Mouse (Mus musculus) 3134 (cell line): ENCODE data around the gene Inpp5a.

Experiments
- DNase-seq: peaks from one replicate; pipeline ENCODE4 v3.0.0-alpha.2; 2011; ENCODE audit warnings: low spot score; ENCODE audit not compliant: insufficient read length; ENCODE audit errors: extremely low read depth

Inpp5a gene

GRCm38 (mm10) chr7:139439922-139440895, 51.3 kb downstream of the Inpp5a start:
- peak; percentile 29 for DNase-seq

- DNase-seq = peak; percentile 22
Measured at GRCm38 (mm10) chr7:139441022-139441421, 52.1 kb downstream of the Inpp5a start.

- DNase-seq = peak; percentile 27
Measured at GRCm38 (mm10) chr7:139441761-139442211, 52.9 kb downstream of the Inpp5a start.

GRCm38 (mm10) chr7:139445621-139446020, 56.7 kb downstream of the Inpp5a start:
- no peak for DNase-seq

DNA sequence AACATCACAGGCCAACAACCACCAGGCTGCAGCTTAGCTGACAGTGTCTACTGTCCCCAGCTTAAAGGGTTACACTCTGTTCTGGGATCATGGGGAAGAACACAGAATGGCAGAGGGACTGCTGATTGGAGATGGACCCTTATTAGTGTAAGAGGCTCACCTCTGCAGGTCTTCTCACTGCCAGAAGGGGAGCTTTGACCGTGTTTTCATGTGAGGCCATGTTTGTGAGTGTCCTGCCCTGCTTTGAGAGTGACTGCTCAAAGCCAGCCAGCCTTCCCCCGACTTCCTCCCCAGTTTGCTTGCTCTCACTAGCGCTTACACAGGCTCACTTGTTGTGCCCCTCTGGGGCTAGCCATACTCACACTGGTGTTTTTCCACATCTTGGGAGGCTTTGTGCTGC, 58.5 kb downstream of the Inpp5a start:
- DNase-seq = no peak

DNA sequence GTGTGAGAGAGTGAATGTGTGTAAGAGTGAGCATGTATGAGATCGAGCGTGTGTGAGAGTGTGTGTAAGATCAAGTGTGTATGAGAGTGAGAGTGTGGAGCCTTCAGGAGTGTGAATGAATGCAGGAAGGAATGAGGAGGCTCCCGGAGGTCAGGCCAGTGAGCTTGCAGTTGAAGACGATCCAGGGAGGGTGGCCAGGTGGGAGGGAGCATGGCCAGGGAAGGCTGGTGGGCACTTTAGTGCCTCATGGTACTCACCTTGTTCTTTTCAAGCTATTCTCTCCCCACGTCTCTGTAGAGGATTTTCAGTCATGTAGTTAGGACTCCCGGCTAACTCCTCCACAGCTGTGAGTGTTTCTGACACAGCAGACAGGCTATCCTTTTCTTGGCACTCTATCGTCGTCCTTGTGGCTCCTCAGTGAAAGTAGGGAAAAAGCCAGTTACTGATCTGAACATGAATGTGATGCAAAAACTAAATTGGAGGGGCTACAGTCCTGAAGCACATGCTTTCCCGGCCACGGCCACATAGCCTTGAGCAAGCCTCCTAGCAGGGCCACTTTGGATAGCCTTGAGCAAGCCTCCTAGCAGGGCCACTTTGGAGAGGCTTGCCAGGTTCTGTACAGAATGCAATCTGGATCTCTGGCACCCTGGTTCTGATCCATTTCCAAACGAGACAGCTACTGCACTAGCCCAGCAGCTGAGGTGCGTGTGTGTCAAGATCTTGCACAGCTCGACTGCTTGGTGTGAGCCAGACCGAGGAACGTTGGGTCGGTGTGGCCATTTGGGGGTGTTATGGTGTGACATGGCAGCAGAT, 61.5 kb downstream of the Inpp5a start:
- DNase-seq = no peak

- DNase-seq = no peak
Measured at GRCm38 (mm10) chr7:139451711-139452110, 62.8 kb downstream of the Inpp5a start.

- DNase-seq = no peak
Measured at GRCm38 (mm10) chr7:139452199-139452598, 63.3 kb downstream of the Inpp5a start.

DNA sequence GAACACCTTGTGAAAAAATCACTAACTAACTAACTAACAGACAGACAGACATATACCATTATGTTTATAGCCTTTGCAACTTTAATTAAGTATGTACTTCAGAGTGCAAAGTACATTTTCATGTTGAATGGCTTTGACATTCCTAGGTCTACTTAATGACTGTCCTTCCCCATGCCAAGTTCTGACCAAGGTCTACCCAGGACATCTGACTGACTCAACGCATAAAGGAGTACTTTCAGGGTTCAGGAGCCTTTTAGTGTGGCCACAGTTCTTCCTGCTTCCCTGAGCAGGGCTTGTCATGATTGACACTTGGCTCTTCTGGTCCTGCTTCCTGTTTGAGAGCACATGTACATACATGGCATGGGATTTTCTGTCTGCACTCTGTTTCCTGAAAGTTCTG, 64.3 kb downstream of the Inpp5a start:
- DNase-seq = no peak

DNA sequence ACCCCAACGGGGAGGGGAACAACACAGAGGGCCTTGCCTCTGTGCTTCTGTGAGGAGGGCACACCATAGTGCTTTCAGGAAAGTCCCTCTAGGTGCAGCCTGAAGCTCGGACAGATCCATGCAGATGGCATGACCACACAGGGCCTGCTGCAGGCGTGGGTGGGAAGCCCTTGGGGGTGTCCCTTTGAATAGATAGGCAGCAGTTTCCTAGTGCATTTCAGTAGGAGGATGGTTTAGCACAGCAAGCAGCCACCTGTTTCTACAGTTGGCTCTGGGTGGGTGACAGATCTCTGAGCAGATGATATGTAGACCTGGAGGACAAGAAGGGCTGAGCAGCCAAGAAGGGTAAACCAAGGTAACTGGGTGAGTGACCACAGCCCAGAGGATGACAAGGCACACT, 65.4 kb downstream of the Inpp5a start:
- no peak for DNase-seq

GRCm38 (mm10) chr7:139456759-139457158, 67.8 kb downstream of the Inpp5a start:
- no peak for DNase-seq

GRCm38 (mm10) chr7:139461344-139461743, 72.4 kb downstream of the Inpp5a start:
- peak; percentile 74 for DNase-seq

GRCm38 (mm10) chr7:139462142-139462541, 73.2 kb downstream of the Inpp5a start:
- DNase-seq = no peak

DNA sequence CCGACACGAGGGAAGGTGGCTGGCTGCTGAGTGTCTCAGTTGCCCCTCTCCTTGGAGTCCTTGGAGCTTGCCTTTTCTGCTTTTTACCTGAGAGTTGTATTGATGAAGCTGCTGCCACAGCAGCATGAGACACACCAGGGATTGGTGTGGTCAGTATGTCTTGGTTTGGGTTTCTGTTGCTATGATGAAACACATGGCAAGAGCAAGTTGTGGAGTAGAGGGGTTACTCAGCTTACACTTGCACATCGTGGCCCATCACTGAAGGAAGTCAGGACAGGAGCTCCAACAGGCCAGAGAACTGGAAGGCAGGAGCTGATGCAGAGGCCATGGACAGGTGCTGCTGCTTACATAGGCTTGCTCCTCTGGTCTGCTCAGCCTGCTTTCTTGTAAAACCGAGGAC, 76.6 kb downstream of the Inpp5a start:
- DNase-seq = no peak

DNA sequence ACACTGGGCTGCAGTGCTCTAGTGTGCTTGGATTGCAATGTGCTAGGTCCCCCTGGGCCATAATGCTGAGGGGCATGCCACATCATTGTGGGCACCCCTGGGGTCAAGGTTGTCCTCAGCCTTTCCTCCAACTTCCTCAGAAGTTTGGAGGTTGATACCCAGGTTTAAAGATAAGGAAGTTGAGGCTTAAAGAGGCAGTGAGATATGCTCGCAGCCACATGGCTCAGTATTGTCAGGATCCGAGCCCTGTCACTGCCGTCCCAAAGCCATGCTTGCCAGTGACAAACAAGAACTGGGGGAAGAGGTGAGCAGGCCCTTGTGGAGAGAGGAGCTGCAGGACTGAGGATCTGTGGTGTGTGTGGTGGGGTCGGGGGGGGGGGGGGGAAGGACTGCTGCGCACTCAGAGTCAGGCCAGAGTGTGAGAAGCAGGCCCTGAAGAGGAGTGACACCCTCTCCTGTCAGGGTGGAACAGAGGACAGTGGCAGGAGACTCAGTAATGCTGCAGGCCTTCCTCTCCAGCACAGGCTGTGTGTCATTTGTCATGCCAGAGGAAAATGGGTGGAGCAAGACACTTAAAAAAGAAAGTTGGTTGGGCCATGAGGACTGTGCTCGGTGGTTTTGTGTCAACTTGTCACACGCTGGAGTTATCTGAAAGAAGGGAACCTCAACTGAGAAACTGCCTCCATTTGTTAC, 77.7 kb downstream of the Inpp5a start:
- DNase-seq = peak; percentile 66

DNA sequence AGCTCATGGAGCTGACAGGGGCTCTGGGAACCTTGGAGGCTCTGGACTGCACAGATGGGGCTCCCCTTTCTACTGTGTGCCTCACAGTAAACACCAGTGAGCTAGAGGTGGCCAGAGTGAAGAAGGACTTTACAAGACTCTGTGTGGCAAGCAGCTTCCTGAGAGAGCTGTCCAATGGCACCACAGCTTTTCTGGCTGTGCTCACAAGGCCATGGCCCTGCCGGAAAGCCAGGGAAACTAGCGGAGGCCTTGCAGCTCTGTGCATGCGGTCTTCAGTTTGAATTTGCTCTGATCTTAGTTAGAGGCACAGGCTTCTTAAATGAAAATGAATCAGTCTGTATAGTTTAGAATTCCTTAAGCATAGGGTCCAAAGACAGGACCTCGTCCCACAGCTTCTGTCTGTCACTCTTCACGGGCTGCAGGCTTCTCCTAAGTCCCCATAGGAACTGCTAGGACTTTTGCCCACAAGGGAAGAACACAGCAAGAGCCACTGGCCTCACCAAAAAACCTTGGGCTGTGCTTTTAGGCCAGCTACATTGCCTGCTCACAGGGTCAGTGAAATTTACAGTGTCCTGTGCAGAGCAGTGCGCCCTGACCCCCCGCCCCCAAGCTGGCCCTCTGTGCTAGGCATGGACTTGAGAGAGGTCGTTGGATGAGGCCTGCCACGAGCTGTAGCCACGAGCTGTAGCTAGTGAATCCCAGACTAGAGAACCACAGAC, 78.4 kb downstream of the Inpp5a start:
- no peak for DNase-seq

- DNase-seq = peak; percentile 76
Measured at GRCm38 (mm10) chr7:139467896-139468279, 79.0 kb downstream of the Inpp5a start.

GRCm38 (mm10) chr7:139468440-139468839, 79.5 kb downstream of the Inpp5a start:
- peak; percentile 44 for DNase-seq

GRCm38 (mm10) chr7:139469457-139469856, 80.5 kb downstream of the Inpp5a start:
- no peak for DNase-seq

GRCm38 (mm10) chr7:139470481-139470880, 81.6 kb downstream of the Inpp5a start:
- DNase-seq = no peak
